Mouse (Mus musculus) forebrain, embryonic 14.5 days (tissue): ENCODE data around the gene Sms. TPM values are rescaled to one million over a fixed set of nuclear protein-coding genes. Genes with fewer than 3 reads are reported as not detected.

ENCODE experiments used
- ATAC-seq: fragments of 200-750 bp; cut with Nextera tagmentation; 2 replicates; pipeline ENCODE4 v1.8.0; 2017; ENCODE audit warnings: mild to moderate bottlenecking, moderate library complexity
- DNase-seq: peaks from one replicate; pipeline ENCODE4 v3.0.0-alpha.2; 2015; ENCODE audit warnings: low spot score
- H3K27ac ChIP-seq: fragments of 300-500 bp; sonication (generic); 2 replicates; pipeline ENCODE4 v1.5.1; 2014; ENCODE audit warnings: low read depth, mild to moderate bottlenecking, control low read depth, low read length, moderate library complexity
- H3K27me3 ChIP-seq: fragments of 300-500 bp; sonication (generic); replicated peaks from 2 replicates; pipeline ENCODE4 v1.6.1; 2014; ENCODE audit warnings: low read length, control low read depth, mixed read lengths; ENCODE audit not compliant: control insufficient read depth, insufficient read depth
- H3K36me3 ChIP-seq: fragments of 300-500 bp; sonication (generic); 2 replicates; pipeline ENCODE4 v1.6.1; 2014; ENCODE audit warnings: low read length, control low read depth; ENCODE audit not compliant: control insufficient read depth, insufficient read depth
- H3K4me1 ChIP-seq: fragments of 300-500 bp; sonication (generic); 2 replicates; pipeline ENCODE4 v1.6.1; 2014; ENCODE audit warnings: antibody characterized with exemption, low read length, control low read depth; ENCODE audit not compliant: control insufficient read depth, insufficient read depth
- H3K4me2 ChIP-seq: fragments of 300-500 bp; sonication (generic); 2 replicates; pipeline ENCODE4 v1.6.1; 2014; ENCODE audit warnings: mild to moderate bottlenecking, control low read depth, low read length
- H3K4me3 ChIP-seq: fragments of 300-500 bp; sonication (generic); 2 replicates; pipeline ENCODE4 v1.5.1; 2014; ENCODE audit warnings: low read depth, low read length, control low read depth
- H3K9ac ChIP-seq: fragments of 300-500 bp; sonication (generic); 2 replicates; pipeline ENCODE4 v1.6.1; 2014; ENCODE audit warnings: mild to moderate bottlenecking, low read length, control low read depth, moderate library complexity
- H3K9me3 ChIP-seq: fragments of 300-500 bp; sonication (generic); replicated peaks from 2 replicates; pipeline ENCODE4 v1.6.1; 2016; ENCODE audit warnings: low read length, control low read depth, mixed read lengths; ENCODE audit not compliant: control insufficient read depth
- WGBS: fragments of 180-500 bp; shearing (Covaris S2); extraction: QIAGEN DNeasy Blood & Tissue Kit; methylation state at CpG from one replicate; pipeline ENCODE4 v1.1.7; 2014; 5-methylcytosine and 5-hydroxymethylcytosine counted together
- polyA plus RNA-seq: library from polyadenylated mRNA; unstranded; fragments of >200 nt; fragmentation: Nextera tagmentation; extraction: Ambion mirVana; gene quantifications from 2 replicates; pipeline ENCODE4 v1.2.1, GENCODE M21; 2014

Gene Sms
- polyA plus RNA-seq, 1 experiment from 2014 or later, result 102 TPM

DNA sequence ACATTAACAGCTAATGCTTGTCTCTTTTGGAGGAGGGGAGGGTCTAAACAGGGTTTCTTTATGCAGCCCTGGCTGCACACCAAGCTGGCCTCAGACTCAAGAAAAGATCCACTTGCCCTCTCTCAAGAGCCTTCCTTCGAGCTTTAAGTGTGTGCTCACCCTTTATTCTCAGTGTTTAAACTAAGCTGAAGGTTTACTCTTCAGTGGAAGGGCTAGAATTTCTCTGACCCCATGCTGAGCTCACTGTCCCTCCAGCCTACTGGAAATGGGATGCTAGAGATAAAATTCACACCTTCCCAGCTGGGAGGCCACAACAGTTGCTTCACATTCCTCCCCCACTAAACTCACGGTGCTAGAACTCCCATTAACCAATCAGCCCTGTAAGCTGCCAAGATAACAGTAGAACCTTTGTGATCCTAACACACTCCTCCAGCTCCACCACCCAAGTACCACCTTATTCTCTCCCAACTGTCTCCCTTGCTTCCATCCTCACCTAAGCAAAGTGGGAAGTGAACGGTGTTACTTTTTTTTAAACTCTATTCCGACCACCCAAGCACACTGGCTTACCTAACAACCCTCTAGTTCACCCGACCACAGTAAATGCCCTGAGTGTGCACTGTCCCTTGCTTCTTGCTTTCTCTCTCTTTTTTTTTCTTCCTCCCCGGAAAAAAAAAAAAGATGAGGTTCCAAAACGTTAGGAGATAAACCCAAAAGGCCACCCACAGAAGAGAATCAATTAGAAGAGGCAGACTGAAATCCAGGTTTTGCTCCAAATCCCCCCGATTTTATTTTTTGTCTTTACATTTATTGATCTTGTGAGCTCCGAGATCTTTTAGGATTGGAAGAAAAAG lies 2.0 kb downstream of the Sms start:
- Histone ChIP-seq H3K4me2 (peak overlapping the region; percentile 51), H3K9ac (peak overlapping the region; percentile 88), H3K27me3 (no peaks in the 10 kb centered on the region), H3K4me1 (no peaks in the 10 kb centered on the region), H3K9me3 (no peaks in the 10 kb centered on the region), H3K4me3 (peak overlapping the region; percentile 52), H3K36me3 (no peaks in the 10 kb centered on the region), H3K27ac (no peak overlapping the region)
- DNase-seq (peak; percentile 33), ATAC-seq (no peak)
- 30% methylated on average over 8 of the region's 9 CpGs for WGBS

DNA sequence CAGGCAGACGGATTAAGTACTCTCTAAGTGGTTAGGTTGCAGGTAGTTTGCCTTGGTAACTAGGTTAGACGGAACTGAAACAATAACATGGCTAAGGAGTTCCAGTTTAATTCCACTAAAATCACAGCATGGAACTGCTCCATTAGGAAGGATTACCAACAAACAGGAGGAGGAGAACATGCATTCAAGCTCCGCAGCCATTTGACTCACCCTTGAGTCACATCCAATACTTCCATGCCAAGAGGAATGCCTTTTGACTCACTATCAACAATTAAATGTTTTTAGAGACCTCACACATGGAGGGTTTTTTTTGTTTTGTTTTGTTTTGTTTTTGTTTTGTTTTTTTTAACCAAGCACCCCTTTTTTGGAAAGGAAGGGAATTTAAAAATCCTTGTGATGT lies 3.3 kb downstream of the Sms start:
- WGBS, result 63% methylated on average over 3 of the region's 3 CpGs

DNA sequence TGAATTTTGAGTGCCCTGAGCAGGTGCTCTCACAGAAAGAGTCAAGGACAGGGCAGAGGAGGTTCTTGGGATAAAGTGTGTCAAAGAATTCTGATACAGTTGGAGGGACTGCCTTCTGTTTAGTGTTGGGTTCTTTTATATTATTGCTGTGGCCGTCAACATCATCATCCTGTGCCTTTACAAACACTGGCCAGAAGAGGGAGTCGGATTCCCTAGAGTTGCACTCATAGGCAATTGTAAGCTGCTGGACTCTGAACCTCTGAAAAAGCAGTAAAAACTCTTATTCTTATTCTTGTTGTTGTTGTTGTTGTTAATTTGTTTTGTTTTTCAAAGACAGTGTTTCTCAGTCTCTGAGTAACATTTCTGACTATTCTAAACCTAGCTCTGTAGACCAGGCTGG lies 5.3 kb downstream of the Sms start:
- no peaks in the 10 kb centered on the region for H3K36me3 ChIP-seq
- H3K9me3 ChIP-seq, result no peaks in the 10 kb centered on the region
- DNase-seq (peak; percentile 46), ATAC-seq (no peak)
- H3K4me1 ChIP-seq, result no peaks in the 10 kb centered on the region
- H3K4me3 ChIP-seq, result no peak overlapping the region
- no peak overlapping the region for H3K9ac ChIP-seq
- 54% methylated on average over 2 of the region's 2 CpGs for WGBS
- no peaks in the 10 kb centered on the region for H3K27me3 ChIP-seq
- H3K27ac ChIP-seq, result no peak overlapping the region
- H3K4me2 ChIP-seq, result no peak overlapping the region

More for the DNA sequence above, 3.3 kb downstream of the Sms start:
- no peaks in the 10 kb centered on the region for H3K27me3 ChIP-seq
- H3K36me3 ChIP-seq, result no peaks in the 10 kb centered on the region
- no peak for ATAC-seq
- no peak overlapping the region for H3K27ac ChIP-seq
- no peak overlapping the region for H3K4me3 ChIP-seq
- no peak overlapping the region for H3K9ac ChIP-seq
- H3K4me1 ChIP-seq, result no peaks in the 10 kb centered on the region
- no peaks in the 10 kb centered on the region for H3K9me3 ChIP-seq
- DNase-seq, result no peak
- H3K4me2 ChIP-seq, result no peak overlapping the region

DNA sequence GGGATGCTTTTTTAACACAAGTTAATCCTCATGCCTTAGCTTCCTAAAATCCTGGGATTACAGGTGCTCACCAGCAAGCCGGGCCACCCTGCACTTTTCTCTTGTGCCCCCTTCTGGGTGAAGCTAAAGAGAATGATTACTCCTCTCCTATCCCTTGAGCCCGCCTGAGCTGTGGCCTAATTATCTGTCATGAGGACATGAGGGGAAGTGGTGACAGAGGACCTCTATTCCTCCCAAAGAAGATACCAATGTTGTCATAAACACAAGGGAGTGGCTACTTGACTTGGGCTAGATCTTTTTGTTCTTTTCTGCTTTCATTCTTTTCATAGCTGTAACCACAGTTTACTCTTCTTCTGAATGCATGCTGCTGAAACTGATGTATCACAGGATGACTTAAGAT lies 9.2 kb downstream of the Sms start:
- Histone ChIP-seq H3K4me3 (no peak overlapping the region), H3K4me2 (no peak overlapping the region), H3K4me1 (no peaks in the 10 kb centered on the region), H3K27ac (no peak overlapping the region), H3K9ac (no peak overlapping the region), H3K27me3 (no peaks in the 10 kb centered on the region), H3K36me3 (no peaks in the 10 kb centered on the region), H3K9me3 (no peaks in the 10 kb centered on the region)
- WGBS, result 73% methylated on average over 2 of the region's 2 CpGs
- DNase-seq (no peak), ATAC-seq (no peak)

DNA sequence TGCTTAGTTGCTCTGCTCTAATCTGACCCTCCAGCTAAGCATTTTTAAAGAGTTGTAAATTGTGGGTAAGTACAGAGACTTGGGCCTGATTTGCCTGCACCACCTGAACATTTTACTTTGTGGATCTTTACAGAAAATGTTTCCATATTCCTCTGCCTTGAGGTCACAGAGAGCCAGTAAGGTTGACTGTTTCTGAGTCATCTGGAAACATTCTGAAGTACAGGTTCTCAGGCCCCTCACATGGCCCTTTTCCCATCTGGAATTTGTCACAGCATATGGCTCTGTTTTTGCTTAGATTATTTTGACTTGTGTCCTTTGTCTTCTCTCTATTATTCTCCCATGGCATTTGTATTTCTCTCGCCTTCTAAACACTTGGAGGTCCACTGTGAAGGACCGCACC lies 10.2 kb downstream of the Sms start:
- H3K27me3 ChIP-seq, result no peaks in the 10 kb centered on the region
- H3K4me2 ChIP-seq, result no peak overlapping the region
- no peak overlapping the region for H3K27ac ChIP-seq
- no peaks in the 10 kb centered on the region for H3K4me1 ChIP-seq
- no peaks in the 10 kb centered on the region for H3K9me3 ChIP-seq
- no peaks in the 10 kb centered on the region for H3K36me3 ChIP-seq
- 72% methylated on average over 2 of the region's 2 CpGs for WGBS
- H3K9ac ChIP-seq, result no peak overlapping the region
- DNase-seq (no peak), ATAC-seq (no peak)
- H3K4me3 ChIP-seq, result no peak overlapping the region

DNA sequence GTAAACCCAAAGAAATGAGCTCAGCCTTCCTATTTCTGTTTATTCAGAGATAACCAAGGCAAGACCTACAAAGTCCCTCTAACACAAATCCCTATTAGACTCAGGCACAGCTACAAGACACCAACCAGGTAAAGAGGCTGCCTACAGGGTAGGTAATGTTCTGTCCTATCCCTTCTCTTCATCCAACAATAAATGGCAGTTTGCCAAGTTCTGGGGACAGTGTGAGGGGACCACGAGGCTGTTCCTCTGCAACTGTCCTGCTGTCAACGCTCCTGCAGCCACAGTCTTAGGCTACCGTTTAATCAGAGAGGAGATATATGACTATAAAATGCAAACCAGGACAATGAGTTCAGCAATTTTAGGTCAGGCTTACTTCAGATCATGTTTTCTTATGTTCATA lies 14.8 kb downstream of the Sms start:
- Histone ChIP-seq H3K4me2 (no peak overlapping the region), H3K4me3 (no peak overlapping the region), H3K36me3 (no peaks in the 10 kb centered on the region), H3K4me1 (no peaks in the 10 kb centered on the region), H3K27me3 (no peaks in the 10 kb centered on the region), H3K9ac (no peak overlapping the region), H3K9me3 (no peaks in the 10 kb centered on the region), H3K27ac (no peak overlapping the region)
- ATAC-seq (no peak), DNase-seq (no peak)
- WGBS, result 65% methylated on average over 3 of the region's 3 CpGs

DNA sequence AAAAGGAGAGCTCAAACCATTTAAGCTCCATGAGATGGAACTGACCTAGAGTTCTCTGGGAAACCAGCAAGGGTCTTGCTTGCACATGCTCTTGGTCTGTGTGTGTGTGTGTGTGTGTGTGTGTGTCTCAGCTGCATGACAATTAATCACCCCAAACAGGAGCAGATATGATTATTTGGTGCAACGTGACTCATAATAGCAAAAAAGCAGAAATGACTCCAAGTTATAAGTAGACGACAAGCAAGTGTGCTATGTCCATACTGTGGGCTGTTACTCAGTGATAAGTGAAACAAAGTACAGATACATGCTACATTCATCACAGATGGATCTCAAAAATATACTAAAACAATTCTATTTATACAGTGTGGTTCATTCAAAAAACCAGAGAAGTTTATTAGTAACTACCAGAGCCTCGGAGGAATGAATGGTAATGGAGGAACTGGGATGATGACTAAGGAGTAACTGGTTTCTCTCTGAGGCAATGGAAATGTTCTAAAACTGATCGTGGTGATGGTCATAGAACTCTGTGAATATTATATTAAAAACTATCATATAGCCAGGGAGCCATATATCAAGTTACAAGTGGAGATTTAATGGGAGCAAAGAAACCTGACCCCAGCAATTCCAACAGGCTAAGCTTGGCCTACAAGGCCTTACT lies 15.8 kb downstream of the Sms start:
- Histone ChIP-seq H3K36me3 (no peaks in the 10 kb centered on the region), H3K27ac (no peak overlapping the region), H3K27me3 (no peaks in the 10 kb centered on the region), H3K9ac (no peak overlapping the region), H3K4me1 (no peaks in the 10 kb centered on the region), H3K4me2 (no peak overlapping the region), H3K4me3 (no peak overlapping the region), H3K9me3 (no peaks in the 10 kb centered on the region)
- DNase-seq (no peak), ATAC-seq (no peak)
- 82% methylated on average over 4 of the region's 4 CpGs for WGBS

DNA sequence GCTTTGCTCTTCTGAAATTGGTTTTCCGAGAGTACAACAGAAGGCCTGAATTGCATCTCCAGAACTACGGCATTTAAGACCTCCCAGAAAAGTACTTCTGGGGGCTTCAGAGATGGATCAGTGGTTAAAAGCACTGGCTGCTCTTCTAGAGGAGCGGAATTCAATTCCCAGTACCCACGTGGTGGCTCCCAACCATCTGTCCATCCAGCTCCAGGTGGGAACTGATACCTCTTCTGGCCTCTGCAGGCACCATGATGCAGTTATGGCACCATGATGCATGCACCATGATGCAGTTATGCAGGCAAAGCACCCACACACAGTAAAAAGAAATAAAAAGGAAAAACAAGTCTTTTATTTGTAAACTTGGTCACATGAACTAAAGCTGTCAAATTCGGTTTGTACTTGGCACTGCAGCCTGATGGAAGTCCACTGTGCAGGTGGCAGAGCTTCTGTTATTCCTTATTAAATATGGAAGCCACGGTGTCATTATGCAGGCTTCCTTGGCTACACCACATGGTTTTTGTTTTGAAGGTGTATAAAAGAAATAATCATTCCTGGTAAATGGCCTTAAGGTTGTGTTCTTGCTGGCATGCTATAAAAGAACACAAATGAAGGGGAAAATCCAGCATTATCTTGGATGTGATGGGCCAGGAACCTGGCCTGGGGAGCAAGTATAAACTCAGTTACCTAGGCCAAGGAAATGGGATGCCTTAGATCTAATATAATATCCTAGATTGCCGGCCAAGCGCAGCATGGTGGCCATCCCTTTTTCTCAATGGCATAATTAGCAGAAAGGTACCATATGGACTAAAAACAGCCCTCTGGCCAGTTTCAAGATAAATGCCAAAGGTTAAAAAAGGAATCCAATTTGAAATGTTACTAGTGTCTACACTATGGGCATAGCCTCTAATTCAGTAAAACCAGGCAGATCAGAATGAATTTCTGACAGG lies 20.1 kb downstream of the Sms start:
- Histone ChIP-seq H3K36me3 (no peaks in the 10 kb centered on the region; the same call in 1 of the 2 replicates), H3K4me3 (no peak overlapping the region), H3K27ac (no peak overlapping the region), H3K27me3 (no peaks in the 10 kb centered on the region), H3K9me3 (no peaks in the 10 kb centered on the region), H3K9ac (no peak overlapping the region), H3K4me1 (no peaks in the 10 kb centered on the region), H3K4me2 (no peak overlapping the region)
- DNase-seq (no peak), ATAC-seq (no peak)
- WGBS, result 72% methylated on average over 8 of the region's 8 CpGs
